8 mouse cellular contexts compared by ENCODE assay signal in the genomic region with DNA sequence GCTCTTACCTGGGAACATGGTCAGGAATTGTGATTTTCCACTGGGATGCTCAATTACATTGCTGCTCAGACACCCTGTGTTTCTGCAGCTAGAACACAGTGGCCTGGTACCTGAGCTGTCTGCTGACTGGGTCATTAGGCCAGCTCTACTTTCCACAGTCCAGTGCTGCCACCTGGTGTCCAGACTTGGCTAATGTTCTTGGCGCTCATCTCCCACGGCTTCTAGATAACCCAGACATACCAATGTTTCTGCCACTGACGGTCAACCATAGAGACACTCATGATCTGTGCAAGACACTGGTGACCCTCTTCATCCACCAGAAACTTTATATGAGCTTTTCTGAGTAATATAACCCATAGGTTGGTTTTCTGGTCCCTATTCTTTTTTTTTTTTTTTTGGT.
A peak's percentile ranks its signal among the peaks of the same experiment; 100 is the strongest.
DNase-seq lines count a peak whose midpoint lies in the region; ATAC-seq and TF ChIP-seq lines count a peak whose summit lies in the region.

No protein-coding gene starts in this region.

- no peaks in the 10 kb centered on the region for H3K36me3 ChIP-seq in embryonic facial prominence, embryonic 11.5 days (replicated peaks; ENCODE audit: control insufficient read depth, insufficient read depth, low read depth, low read length)
- H3K36me3 ChIP-seq in heart, postnatal 0 days (replicated peaks; ENCODE audit: control insufficient read depth, insufficient read depth, low read length) = no peaks in the 10 kb centered on the region

- H3K4me2 ChIP-seq in embryonic facial prominence, embryonic 11.5 days (ENCODE audit: low read depth, low read length) = no peak overlapping the region
- H3K4me2 ChIP-seq in heart, postnatal 0 days (ENCODE audit: low read depth, low read length) = no peak overlapping the region

- ATAC-seq in embryonic facial prominence, embryonic 11.5 days (replicated peaks; ENCODE audit: insufficient number of reproducible peaks, low FRiP score, low TSS enrichment, low read depth) = no peak; the same call in 1 of the 2 replicates
- peak; percentile 44; the same call in 1 of the 2 replicates for ATAC-seq in heart, postnatal 0 days (ENCODE audit: insufficient read depth, low read depth)

- H3K9ac ChIP-seq in embryonic facial prominence, embryonic 11.5 days (replicated peaks; ENCODE audit: low read length) = no peak overlapping the region
- no peak overlapping the region for H3K9ac ChIP-seq in heart, postnatal 0 days (replicated peaks; ENCODE audit: low read depth, low read length)

- TF ChIP-seq CTCF in heart, postnatal 0 days (IDR thresholded peaks at IDR 0.05; ENCODE audit: low read depth) = peak; percentile 84

- no peaks in the 10 kb centered on the region for H3K27me3 ChIP-seq in embryonic facial prominence, embryonic 11.5 days (ENCODE audit: control insufficient read depth, insufficient read depth, low read length)
- H3K27me3 ChIP-seq in heart, postnatal 0 days (ENCODE audit: control insufficient read depth, insufficient read depth, low read length) = no peaks in the 10 kb centered on the region

- 18% methylated on average over 3 of the region's 3 CpGs for WGBS in embryonic facial prominence, embryonic 11.5 days
- WGBS in heart, postnatal 0 days = 6% methylated on average over 3 of the region's 3 CpGs

- no peaks in the 10 kb centered on the region for H3K9me3 ChIP-seq in embryonic facial prominence, embryonic 11.5 days (replicated peaks; ENCODE audit: control insufficient read depth, low read length)
- H3K9me3 ChIP-seq in heart, postnatal 0 days (replicated peaks; ENCODE audit: control insufficient read depth, low read length) = no peaks in the 10 kb centered on the region

- H3K4me3 ChIP-seq in embryonic facial prominence, embryonic 11.5 days (ENCODE audit: low read depth, low read length) = no peak overlapping the region
- H3K4me3 ChIP-seq in heart, postnatal 0 days (ENCODE audit: low read depth, low read length) = no peak overlapping the region

- H3K4me1 ChIP-seq in embryonic facial prominence, embryonic 11.5 days (ENCODE audit: control insufficient read depth, insufficient read depth, low read length) = no peaks in the 10 kb centered on the region
- H3K4me1 ChIP-seq in heart, postnatal 0 days (ENCODE audit: control insufficient read depth, insufficient read depth) = no peaks in the 10 kb centered on the region

- peak; percentile 85 for DNase-seq in ES-CJ7 (ENCODE audit: low read depth, low spot score)
- DNase-seq in adrenal gland, postnatal 36 days = peak; percentile 80 to 81
- peak; percentile 85 for DNase-seq in embryonic facial prominence, embryonic 11.5 days (ENCODE audit: low spot score)
- peak; percentile 54 for DNase-seq in heart, postnatal 0 days (ENCODE audit: low spot score)
- peak; percentile 37 for DNase-seq in layer of hippocampus, adult 9-11 months
- DNase-seq in lung, postnatal 25 days (ENCODE audit: low spot score) = peak; percentile 51
- peak; percentile 69 for DNase-seq in right cerebral cortex, adult 18-20 months
- peak; percentile 54 for DNase-seq in yolk sac, embryonic 10.5 days (ENCODE audit: low spot score)

- no peak overlapping the region for H3K27ac ChIP-seq in embryonic facial prominence, embryonic 11.5 days (replicated peaks; ENCODE audit: low read depth, low read length)
- H3K27ac ChIP-seq in heart, postnatal 0 days (ENCODE audit: low read depth) = no peak overlapping the region

- TF ChIP-seq EP300 in heart, postnatal 0 days (IDR thresholded peaks at IDR 0.05; ENCODE audit: low read depth) = no peak
